Mouse (Mus musculus): ENCODE results near the gene 9430097D07Rik.

The 9430097D07Rik gene

DNA sequence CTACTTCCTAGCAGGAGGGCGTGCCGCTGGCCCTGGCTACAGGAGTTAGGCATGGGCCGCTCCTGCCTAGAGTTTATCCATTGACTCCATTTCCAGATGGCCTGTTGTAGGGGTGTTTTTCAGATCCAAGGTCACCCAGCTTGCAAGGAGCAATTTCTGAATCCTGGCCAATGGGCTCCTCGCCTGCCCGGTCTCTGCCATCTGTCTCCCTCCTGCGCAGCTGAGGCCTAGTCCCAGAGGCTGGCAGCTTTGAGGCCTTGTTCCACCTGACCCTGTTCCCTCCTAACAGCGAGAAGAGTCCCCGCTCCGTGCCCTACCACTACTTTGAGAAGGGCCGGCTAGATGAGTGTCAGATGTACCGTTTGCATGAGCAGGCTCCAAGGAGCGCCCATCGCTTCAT, 21.2 kb upstream of the 9430097D07Rik start:
- DNase-seq, result peak; percentile 88 to 89

GRCm38 (mm10) chr2:32591249-32591648, 15.8 kb upstream of the 9430097D07Rik start:
- DNase-seq, result no peak

- DNase-seq, result no peak
These were observed 14.7 kb upstream of the 9430097D07Rik start for GRCm38 (mm10) chr2:32590224-32590623.

DNA sequence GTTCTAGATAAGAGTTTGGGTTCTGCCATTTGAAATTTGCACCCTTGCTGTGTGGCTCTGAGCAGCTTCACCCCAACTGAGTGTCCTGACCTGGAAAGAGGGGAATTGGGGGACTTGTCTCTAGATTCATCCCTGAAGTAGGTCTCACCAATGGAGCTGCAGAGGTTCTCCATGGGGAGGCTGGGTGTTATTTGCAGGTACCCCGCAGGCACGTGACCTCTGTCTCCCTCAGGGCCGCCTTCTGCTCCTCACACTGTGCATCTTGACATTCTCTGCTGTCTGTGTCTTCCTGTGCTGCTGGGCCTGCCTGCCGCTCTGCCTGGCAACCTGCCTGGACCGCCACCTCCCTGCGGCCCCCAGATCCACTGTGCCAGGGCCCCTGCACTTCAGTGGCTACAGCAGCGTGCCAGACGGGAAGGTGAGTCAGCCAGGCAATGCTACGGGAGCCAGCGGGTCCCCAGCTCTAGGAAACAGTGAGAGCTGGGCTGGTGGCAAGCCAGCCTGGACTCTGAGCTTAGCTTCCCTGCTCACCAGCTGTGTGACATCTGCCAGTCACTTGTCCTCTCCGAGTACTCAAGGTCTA, 13.8 kb upstream of the 9430097D07Rik start:
- peak; percentile 86 to 91 for DNase-seq

DNA sequence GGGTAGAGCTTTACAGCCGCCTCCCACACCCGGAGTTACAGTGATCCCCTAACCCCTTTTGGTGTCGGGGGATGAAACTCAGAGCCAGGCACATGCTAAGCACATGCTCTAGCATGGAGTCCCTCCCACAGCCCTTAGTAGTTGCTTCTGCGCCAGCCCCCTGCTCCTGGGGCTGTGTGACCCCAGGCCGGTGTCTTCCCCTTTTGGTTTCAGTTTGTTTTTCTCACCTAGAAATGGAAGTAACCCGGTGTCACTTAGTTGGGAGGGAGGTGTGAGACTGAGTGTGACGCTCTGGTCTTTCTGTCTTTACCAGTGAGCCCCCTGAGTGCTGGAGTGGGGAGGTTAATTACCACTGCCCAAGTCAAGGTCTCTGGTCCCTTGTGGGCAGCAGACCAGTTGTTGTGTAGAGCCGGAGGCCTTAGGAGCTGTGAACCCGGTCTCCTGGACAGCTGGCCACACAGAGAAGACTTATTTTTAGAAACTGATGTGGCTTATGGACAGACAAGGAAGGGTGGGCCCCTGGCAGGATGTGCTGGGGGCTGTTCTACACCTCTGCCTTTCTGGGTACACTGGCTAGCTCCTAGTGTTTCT, 12.3 kb upstream of the 9430097D07Rik start:
- DNase-seq, result no peak

GRCm38 (mm10) chr2:32586871-32587351, 11.4 kb upstream of the 9430097D07Rik start, which contains the start of gene St6galnac4:
TSS of gene St6galnac4 (plus strand) at chr2:32587095.
- peak; percentile 86 to 95 for DNase-seq

- DNase-seq, result no peak
These were observed 9.7 kb upstream of the 9430097D07Rik start for GRCm38 (mm10) chr2:32585149-32585714.

- DNase-seq, result peak; percentile 81 to 89
These were observed 7.6 kb upstream of the 9430097D07Rik start for GRCm38 (mm10) chr2:32582830-32583799.

GRCm38 (mm10) chr2:32581450-32582095, 6.1 kb upstream of the 9430097D07Rik start:
- peak; percentile 76 to 79 for DNase-seq

DNA sequence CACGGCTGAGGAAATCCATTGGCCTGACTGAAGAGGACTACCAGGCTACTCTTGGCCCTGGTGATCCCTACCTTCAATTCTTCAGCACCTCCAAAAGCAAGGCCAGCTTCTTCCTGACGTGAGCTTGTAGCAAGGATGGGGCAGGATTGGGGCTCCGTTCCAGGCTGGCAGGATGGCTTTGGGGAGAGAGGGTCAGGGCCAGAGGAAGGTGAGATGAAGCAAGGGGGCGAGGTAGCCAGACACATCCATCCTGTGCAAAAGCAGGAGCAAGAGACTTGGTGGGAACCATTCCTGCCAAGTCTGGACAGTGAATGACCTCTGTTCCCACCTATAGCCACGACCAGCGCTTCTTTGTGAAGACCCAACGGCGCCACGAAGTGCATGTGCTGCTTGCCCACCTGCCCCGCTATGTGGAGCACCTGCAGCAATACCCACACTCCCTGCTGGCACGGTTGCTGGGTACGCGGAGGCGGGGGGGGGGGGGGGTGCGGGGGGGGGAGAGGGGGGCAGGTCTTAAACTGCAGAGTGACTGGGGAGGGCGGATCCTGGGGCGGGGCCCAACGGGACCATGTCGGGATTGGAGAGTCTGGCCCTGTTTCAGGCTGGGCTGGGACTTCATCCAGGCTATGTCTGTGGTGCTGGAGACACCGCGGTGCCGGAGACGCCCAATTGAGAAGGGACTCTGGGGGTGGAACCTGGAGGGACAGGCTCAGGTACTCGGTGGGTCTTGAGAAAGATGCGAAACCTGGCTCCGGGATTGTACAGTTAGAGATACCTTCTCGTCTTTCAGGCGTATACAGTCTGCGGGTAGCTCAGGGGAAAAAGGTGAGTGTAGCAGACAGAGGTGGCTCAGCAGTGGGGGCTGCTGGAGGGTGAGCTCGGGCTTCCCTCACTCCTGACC, 2.9 kb upstream of the 9430097D07Rik start:
- DNase-seq, result peak in 1 of 2 experiments; percentile 57

DNA sequence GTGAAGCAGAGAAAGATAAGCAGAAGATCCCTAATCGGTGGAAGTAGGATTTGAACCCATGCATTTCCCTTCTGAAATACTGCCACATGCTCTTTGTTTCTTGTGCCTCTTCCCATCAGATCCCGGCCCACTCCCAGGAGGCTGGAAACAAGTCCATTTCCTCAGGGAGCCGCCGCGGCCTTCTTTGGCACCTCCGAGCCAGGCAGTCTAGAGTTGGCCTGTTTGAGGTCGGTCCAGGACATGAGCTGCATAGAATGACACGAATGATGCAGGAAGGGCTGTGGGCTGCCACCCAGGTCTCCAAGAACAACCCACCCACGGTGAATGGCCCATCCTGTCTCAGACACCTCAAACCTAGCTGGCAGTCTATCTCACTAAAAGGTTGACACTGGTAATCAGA, 1.0 kb upstream of the 9430097D07Rik start:
- DNase-seq, result no peak

- peak; percentile 77 to 82 for DNase-seq
These were observed 441 bp downstream of the 9430097D07Rik start for GRCm38 (mm10) chr2:32574901-32575585.

- no peak for DNase-seq
These were observed 987 bp downstream of the 9430097D07Rik start, which contains the start of gene Pip5kl1 for GRCm38 (mm10) chr2:32574497-32574896. TSS of gene Pip5kl1 (plus strand) at chr2:32574797.

- DNase-seq, result no peak
These were observed 3.3 kb downstream of the 9430097D07Rik start for GRCm38 (mm10) chr2:32572196-32572595.

DNA sequence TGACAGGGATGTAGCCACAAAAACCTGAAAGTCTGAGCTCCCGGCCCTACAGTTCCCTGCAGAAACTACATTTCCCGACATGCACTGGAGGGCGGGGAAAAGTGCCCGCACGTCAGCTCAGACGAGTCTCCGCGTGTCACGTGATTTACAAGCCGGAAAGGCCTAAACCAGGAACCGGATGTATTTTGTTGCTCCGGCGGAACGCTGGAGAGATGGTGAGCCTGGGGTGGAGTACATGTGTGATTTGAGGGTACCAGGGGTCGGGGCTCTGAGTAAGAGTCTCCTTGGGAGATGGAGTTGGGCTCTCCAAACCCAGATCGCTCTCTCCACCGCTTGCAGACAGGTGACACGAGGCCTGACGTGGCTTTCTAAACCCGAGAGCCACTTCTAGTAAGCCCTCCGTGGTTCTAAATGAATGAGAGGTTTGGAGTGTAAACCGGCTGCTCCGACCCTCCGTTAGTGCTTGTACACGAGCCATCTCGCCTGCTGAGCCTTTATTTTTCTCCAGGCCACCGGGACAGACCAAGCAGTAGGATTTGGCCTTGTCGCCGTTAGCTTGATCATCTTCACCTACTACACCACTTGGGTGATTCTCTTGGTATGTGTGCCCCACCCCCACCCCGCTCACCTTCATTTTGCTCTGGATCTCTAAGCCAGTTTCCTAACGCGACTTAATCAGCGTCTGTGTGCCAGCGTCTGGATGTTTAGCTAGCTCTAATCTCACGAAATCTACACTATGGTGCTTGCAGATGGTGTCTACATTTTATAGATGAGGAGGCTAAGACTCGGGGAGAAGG, 4.6 kb downstream of the 9430097D07Rik start, which contains the start of gene Dpm2:
Gene Dpm2, plus strand, starts transcription at position 161 of the 797 bp plus-strand sequence.
- peak; percentile 87 to 89 for DNase-seq

DNA sequence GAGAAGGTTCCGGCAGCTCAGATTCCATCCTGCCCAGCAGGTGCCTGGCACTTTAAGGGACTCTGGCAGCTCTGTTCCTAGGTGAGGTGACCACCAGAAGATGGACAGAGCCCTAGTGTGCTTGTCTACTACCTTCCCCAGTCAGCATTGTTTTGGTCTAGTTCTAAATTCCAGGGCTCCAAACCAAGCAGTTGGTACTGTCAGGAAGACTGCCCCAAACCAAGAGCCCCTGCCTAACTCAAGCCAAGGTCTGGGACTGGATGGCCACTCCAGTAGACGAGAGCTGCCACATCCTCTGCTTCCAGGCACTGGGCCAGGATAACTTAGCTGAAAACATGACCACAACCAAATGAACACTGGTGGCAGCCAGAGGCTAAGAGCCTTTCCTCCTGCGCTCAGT, 6.5 kb downstream of the 9430097D07Rik start:
- no peak for DNase-seq

GRCm38 (mm10) chr2:32568149-32568548, 7.3 kb downstream of the 9430097D07Rik start:
- peak; percentile 45 to 66 for DNase-seq

DNA sequence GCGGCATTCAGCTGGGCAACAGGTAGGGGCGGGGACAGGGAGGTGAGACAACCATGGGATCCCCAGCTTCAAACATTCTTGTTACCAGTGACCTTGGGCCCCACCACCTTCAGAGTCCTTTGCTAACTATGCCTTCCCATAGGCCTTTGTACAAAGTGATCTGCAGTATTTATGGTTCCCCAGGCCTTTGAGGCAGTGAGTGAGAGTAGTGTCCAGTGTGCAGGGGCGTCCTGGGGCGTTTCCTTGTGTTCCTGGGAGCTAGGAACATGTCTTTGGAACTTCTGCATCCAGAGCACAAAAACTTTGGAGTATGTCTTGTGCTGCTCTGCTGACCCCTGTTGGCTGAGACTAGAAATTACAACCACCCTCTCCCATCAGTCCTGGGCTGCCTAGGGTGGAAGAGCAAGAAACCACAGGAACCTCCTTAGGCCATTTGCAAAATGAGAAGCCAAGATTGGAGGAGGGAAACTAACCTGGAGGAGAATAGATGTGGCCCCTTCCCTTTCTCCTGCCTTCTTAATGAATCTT, 8.9 kb downstream of the 9430097D07Rik start:
- peak; percentile 63 to 75 for DNase-seq

- no peak for DNase-seq
These were observed 15.9 kb downstream of the 9430097D07Rik start for GRCm38 (mm10) chr2:32559570-32559969.

Data from cerebellum, postnatal 36 days (tissue).